Mouse (Mus musculus) CD8-positive naive resting alpha-beta T cell, adult 2 months (primary cell): Measurements from ENCODE around the gene Lrrc20.

ENCODE experiments used
- DNase-seq, 2 experiments: peaks; one replicate each; pipeline ENCODE4 v3.0.0; 2022; ENCODE audit warnings: low read depth in 2 of 2, low spot score in 2 of 2

Lrrc20 gene

GRCm38 (mm10) chr10:61512215-61512889, 36.8 kb downstream of the Lrrc20 start:
- DNase-seq = no peak

DNA sequence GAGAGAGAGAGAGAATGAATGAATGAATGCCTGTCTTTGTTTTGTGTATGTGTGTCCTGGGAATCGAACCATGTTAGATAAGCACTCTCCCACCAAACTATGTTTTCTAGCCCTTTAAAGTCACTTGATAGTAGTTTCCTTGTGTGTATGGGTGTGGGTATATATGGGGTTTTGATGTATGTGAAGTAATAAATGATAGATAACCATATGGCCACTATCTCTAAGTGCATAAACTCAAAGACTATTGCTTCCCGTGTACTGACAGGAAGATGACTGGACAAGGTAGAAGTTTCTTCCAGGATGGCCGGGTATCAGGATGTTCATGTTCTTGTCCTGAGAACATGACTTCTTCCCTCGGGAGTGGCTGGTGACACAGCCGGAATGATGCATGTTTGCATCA, 41.3 kb downstream of the Lrrc20 start:
- no peak for DNase-seq

DNA sequence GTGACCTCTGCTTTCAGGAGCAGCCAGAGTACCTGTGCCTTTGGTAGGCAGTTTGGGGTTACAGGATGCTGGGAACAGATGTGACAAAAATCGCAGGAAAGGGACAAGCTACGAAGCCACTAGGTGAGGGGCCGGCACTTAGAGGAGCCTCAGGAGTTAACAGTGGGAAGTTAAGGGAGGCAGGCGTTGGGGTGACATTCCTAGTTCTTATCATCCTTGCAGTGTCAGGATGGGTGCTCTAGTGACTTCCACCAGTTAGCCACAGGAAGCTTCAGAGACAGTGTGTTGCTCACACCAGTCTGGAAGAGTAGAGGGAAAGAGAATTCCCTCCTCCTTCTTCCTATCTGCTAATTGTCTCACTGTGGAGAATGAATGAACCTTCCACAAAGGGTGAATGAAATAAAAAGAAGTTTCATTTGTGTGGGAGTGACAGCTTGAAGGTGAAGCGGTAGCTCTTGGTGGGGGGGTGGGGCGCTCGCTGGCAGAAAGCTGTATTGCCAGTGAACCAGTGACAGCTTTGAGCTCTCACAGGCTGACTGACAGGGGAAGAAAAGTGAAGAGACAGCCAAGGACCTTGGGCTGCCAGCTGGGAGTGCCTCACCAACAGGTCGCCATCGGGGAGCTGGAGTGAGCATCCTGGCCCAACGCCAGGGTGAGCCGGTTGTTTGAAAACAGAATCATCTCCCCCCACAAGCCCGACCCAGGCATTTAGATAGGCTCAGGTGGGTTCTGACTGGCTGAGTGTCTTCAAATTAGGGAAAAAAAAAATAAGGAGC, 41.9 kb downstream of the Lrrc20 start:
- no peak for DNase-seq

DNA sequence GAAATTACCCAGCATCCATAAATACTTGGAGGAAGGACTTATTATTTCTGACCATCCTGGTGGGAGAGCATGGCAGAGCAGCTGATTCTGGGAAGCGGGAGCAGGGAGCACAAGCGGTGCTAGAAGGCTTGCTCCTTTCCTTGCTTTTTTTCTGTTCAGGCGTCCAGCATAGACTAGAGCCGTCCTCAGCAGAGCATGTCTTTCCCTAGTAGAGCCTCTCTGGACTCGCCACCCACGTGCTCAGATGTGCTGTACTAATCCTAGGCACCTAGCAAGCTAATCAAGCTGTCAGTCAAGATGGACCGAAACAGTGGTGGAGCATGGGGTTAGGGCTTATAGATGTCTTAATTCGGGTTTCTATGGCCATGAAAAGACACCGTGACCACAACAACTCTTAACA, 42.7 kb downstream of the Lrrc20 start:
- DNase-seq = no peak

DNA sequence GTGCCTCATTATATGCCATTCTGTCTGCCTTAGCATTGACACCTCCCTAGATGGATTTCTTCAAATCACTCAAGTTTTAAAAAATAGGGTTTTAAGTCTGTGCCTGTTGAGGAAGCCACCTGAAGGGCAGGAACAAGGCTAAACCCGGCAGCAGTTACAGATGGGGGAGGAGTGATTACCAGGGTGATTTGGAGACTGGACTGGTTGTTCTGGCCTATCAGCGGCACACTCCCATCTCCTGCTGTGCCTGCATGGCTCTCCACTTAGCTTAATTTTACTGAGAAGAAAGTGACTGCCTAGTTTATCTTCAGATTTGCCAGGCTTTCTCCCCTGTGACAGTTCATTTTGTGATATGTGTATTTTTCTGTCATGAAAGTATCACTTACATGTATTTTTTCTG, 43.9 kb downstream of the Lrrc20 start:
- no peak for DNase-seq

GRCm38 (mm10) chr10:61520714-61521113, 45.1 kb downstream of the Lrrc20 start:
- DNase-seq = no peak

DNA sequence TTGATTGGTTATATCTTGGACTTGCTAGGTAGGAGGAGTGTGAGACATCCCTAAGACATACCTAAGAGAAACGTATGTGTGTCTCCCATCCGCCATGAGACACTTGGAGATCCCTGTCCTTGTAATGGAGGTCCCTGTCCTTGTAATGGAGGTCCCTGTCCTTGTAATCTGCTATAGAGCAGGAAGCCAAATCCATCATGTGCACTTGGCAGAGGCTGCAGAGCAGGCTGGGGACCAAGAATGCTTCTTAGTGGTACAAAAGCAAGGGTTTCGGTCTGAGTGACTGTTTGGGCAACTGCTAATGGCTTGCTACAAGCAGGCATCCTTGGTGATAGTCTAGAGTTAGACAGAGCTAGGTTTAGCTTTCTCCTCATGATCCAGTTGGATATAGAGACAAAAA, 55.3 kb downstream of the Lrrc20 start:
- no peak for DNase-seq

DNA sequence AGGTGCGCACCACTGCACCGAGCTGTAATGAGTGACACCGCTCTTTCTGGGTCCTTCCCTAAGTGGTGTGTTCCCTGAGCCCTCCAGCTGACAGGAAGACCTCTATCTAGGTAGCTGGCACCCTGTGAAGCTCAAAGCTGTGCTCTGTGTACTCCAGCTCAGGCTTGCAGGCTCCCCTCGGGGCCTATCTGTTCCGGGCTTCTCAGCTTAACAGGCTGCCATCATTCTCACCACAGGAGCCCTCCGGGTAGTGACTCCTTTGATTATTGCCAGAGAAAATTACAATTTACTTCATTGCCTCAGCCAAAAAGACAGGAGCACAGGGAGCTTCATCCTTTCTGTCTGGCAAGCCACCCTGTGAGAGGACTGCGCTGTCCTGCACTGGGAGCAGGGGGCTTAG, 57.7 kb downstream of the Lrrc20 start:
- no peak for DNase-seq

- DNase-seq = no peak
Observed at GRCm38 (mm10) chr10:61534371-61535101, 58.9 kb downstream of the Lrrc20 start.

DNA sequence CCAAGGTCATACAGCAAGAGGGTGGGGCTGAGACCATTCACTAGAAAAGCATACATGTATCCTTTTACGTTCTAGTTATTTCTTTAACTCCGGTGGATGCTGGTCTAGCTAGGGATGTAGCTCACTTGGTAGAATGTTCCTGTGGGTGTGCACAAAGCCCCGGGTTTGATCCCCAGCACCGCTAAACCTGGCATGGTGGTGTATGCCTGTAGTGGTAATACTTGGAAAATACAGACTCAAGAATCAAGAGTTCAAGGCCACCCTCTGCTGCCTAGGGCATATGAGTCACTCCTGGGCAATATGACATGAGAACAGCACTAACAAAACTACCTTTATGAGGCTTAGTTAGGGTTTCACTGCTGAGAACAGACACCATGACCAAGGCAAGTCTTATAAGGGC, 59.8 kb downstream of the Lrrc20 start:
- no peak for DNase-seq

- DNase-seq = peak in 1 of 2 experiments; percentile 7
Observed at GRCm38 (mm10) chr10:61536130-61537035, 60.8 kb downstream of the Lrrc20 start.

DNA sequence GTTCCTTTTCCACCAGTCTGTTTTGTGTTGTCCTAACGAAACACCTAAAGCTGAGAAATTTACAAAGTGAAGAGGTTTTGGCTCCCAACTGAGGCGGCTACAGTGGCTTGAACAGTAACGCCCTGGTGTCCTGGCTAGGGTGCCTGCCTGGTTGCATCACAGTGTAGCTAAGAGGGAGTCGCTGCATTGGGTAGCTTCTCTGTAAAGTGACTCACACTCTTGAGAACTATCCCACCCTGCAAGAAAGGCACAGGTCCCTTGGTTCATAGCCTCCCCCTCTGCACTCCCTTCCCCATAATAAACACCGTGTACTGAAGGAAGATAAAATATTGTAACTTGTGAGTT, 61.4 kb downstream of the Lrrc20 start:
- DNase-seq = no peak

DNA sequence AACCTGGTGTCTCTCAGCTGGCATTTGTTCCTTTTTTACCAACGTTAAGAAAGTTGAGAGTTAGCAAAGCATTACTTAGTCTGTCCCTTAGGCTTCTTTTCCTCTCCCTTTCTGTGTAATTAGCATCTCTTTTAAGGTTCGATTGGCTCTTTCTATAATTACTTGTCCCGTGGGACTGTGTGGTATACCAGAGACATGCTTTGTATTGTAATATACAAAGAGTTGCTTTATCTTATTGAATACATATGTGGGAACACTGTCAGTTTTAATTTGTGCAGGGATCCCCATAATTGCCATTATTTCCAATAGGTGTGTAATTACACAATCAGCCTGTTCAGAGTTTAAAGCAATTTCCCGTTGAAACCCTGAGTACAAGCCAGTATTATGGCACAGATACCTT, 62.8 kb downstream of the Lrrc20 start:
- no peak for DNase-seq

DNA sequence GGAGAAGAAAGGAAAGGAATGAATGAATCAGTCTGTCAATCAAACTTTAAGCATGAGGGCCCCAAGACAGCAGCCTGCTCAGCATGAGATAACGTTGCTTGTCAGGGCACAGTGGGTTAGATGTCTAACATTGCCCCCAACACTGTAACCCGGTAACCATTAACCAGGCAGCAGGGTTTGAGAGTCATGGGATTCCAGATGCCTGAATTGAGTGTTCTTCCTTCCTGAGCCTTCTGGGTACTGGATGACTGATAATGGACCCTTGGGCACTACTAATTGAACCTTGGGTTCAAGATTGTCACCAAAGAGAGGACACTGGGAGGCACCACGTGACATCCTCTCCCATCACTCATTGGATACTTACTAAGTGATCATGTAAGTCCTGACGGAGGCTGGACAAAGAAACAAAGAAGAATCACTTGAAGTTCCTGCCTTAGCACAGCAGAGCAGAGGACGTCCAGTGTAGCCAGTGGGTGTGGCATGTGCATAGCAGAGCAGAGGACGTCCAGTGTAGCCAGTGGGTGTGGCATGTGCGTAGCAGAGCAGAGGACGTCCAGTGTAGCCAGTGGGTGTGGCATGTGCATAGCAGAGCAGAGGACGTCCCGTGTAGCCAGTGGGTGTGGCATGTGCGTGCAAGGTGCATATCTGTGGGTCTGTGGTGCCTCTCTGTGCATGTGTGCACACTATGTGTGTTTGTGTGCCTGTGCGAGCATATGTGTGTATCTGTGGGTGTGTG, 68.7 kb downstream of the Lrrc20 start:
- DNase-seq = no peak

- DNase-seq = no peak
Observed at GRCm38 (mm10) chr10:61544863-61545240, 69.3 kb downstream of the Lrrc20 start.

- DNase-seq = no peak
Observed at GRCm38 (mm10) chr10:61550106-61550505, 74.5 kb downstream of the Lrrc20 start.

GRCm38 (mm10) chr10:61555155-61555554, 79.6 kb downstream of the Lrrc20 start:
- no peak for DNase-seq

DNA sequence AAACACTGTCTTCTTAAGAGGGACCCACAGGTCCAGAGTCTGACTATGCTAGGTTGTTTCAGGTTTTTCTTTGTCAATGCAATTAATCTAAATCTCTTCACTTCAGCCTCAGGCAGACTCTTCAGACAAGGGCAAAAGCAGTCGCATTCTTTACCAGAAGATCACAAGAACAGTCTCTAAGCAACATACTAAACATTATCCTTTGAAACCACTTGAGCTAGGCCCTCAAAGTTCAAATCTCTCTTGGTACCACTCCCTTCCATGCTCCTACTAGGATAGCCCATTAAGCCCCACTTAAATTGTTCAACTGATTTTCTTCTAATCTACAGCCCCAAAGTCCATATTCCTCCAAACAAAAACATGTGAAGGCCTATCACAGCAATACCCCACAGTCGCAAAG, 83.0 kb downstream of the Lrrc20 start:
- no peak for DNase-seq

DNA sequence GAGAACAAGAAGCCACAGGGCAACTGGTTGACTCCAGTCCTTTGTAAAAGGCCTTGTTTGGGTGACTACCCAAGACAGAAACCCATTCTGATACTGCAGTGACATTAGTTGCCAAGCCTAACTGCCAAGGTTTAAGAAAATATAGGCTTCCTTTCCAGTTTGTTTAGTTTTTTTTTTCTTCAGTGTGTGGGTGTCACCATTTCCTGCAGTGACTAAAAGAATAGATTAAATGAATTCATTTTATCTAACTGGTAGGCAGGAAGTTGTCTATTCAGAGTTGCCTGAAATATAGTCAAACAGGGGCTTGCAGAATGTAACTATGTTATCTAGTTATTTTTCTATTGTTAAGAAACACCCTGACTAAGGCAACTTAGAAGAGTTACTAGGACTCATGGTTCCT, 83.9 kb downstream of the Lrrc20 start:
- DNase-seq = no peak

GRCm38 (mm10) chr10:61563550-61563949, 87.9 kb downstream of the Lrrc20 start:
- no peak for DNase-seq

GRCm38 (mm10) chr10:61564408-61564807, 88.8 kb downstream of the Lrrc20 start:
- no peak for DNase-seq
